Mouse (Mus musculus) lung, embryonic 14.5 days (tissue): ENCODE data around the gene Ppp4r3a. TPM values are rescaled to one million over a fixed set of nuclear protein-coding genes. Genes with fewer than 3 reads are reported as not detected.
A peak's percentile ranks its signal among the peaks of the same experiment; 100 is the strongest.

Source experiments
- ATAC-seq: fragments of 200-750 bp; cut with Nextera tagmentation; 2 replicates; pipeline ENCODE4 v1.8.0; 2017; ENCODE audit warnings: mild to moderate bottlenecking, moderate TSS enrichment, moderate library complexity; ENCODE audit not compliant: insufficient read depth
- DNase-seq: peaks from one replicate; pipeline ENCODE4 v3.0.0-alpha.2; 2015
- H3K27ac ChIP-seq: fragments of 300-500 bp; sonication (generic); 2 replicates; pipeline ENCODE4 v1.5.1; 2014; ENCODE audit warnings: low read depth, mild to moderate bottlenecking, moderate library complexity
- H3K27me3 ChIP-seq: fragments of 300-500 bp; sonication (generic); 2 replicates; pipeline ENCODE4 v1.6.1; 2014; ENCODE audit warnings: low read length, control low read depth; ENCODE audit not compliant: insufficient read depth
- H3K36me3 ChIP-seq: fragments of 300-500 bp; sonication (generic); 2 replicates; pipeline ENCODE4 v1.6.1; 2014; ENCODE audit warnings: control low read depth; ENCODE audit not compliant: insufficient read depth
- H3K4me1 ChIP-seq: fragments of 300-500 bp; sonication (generic); 2 replicates; pipeline ENCODE4 v1.6.1; 2014; ENCODE audit warnings: antibody characterized with exemption, control low read depth; ENCODE audit not compliant: insufficient read depth
- H3K4me2 ChIP-seq: fragments of 300-500 bp; sonication (generic); 2 replicates; pipeline ENCODE4 v1.6.1; 2014; ENCODE audit warnings: mild to moderate bottlenecking
- H3K4me3 ChIP-seq: fragments of 300-500 bp; sonication (generic); 2 replicates; pipeline ENCODE4 v1.5.1; 2014; ENCODE audit warnings: low read depth, low read length
- H3K9ac ChIP-seq: fragments of 300-500 bp; sonication (generic); 2 replicates; pipeline ENCODE4 v1.6.1; 2014
- H3K9me3 ChIP-seq: fragments of 300-500 bp; sonication (generic); 2 replicates; pipeline ENCODE4 v1.6.1; 2016; ENCODE audit warnings: low read depth, low read length, control low read depth
- CTCF ChIP-seq: IDR thresholded peaks from 2 replicates; pipeline ENCODE4 v1.5.1; 2016; ENCODE audit warnings: antibody characterized with exemption, low read depth
- WGBS: fragments of 180-500 bp; shearing (Covaris S2); extraction: QIAGEN DNeasy Blood & Tissue Kit; methylation state at CpG from one replicate; pipeline ENCODE4 v1.1.7; 2014; 5-methylcytosine and 5-hydroxymethylcytosine counted together
- polyA plus RNA-seq: library from polyadenylated mRNA; unstranded; fragments of >200 nt; fragmentation: Nextera tagmentation; extraction: Ambion mirVana; gene quantifications from 2 replicates; pipeline ENCODE4 v1.2.1, GENCODE M21; 2014

Ppp4r3a gene
- polyA plus RNA-seq, 1 experiment from 2014 or later = 55.9 TPM

DNA sequence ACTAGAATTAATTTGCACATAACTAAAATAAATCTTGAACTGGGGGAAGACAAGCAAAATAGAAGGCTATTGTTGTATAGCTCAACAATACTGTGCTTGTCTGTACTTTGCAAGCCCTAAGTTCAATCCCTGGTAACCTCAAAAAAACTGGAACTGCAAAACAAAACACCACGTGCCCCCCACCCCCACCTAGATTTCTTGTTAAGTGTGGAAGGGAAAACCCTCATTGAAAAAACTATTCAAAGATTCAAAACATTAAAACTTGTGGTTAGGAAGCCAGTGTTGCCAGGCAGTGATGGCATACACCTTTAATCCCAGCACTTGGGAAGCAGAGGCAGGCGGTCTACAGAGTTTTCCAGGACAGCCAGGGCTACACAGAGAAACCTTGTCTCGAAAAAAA lies 8.1 kb downstream of the Ppp4r3a start:
- H3K4me2 ChIP-seq = no peak overlapping the region
- TF ChIP-seq CTCF = no peak
- no peaks in the 10 kb centered on the region for H3K9me3 ChIP-seq
- H3K9ac ChIP-seq = no peak overlapping the region
- no peaks in the 10 kb centered on the region for H3K27me3 ChIP-seq
- H3K4me1 ChIP-seq = 0 out of 2 replicates have a peak, but pooled peaks cover 2% of the 10 kb centered on the region
- no peak overlapping the region for H3K27ac ChIP-seq
- peaks cover 32% of the 10 kb centered on the region; the same call in 1 of the 2 replicates for H3K36me3 ChIP-seq
- no peak for ATAC-seq
- 82% methylated on average over 3 of the region's 3 CpGs for WGBS
- DNase-seq = no peak
- H3K4me3 ChIP-seq = no peak overlapping the region

- H3K4me3 ChIP-seq = no peak overlapping the region
- no peaks in the 10 kb centered on the region for H3K27me3 ChIP-seq
- no peak for DNase-seq
- no peak for ATAC-seq
- TF ChIP-seq CTCF = no peak
- H3K4me1 ChIP-seq = no peaks in the 10 kb centered on the region
- H3K4me2 ChIP-seq = no peak overlapping the region
- no peaks in the 10 kb centered on the region for H3K9me3 ChIP-seq
- H3K36me3 ChIP-seq = peaks cover 29% of the 10 kb centered on the region; the same call in 1 of the 2 replicates
- H3K27ac ChIP-seq = no peak overlapping the region
- H3K9ac ChIP-seq = no peak overlapping the region
- 88% methylated on average over 4 of the region's 4 CpGs for WGBS
These were observed 8.6 kb downstream of the Ppp4r3a start for GRCm38 (mm10) chr12:101074821-101075429.

DNA sequence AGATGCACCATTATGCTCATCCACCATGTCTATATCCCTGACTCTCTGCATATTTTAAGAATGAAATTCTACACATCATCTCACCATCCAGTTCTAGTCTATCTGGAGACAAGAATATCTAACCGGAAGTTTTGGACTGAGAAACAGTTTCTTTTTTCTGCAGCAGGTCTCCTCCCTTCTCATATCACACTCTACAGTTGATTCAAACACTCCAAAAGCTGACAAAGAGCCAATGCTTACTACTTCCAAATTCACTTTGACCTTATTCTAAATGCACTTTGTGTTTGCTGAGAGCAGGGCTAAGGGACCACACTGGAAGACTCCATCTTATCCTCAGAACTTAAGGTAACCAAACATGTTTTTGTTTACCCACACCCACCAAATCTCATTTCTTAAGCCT lies 13.7 kb downstream of the Ppp4r3a start:
- TF ChIP-seq CTCF = no peak
- Histone ChIP-seq H3K27me3 (no peaks in the 10 kb centered on the region), H3K4me2 (no peak overlapping the region), H3K4me3 (no peak overlapping the region), H3K9ac (no peak overlapping the region), H3K36me3 (peaks cover 34% of the 10 kb centered on the region), H3K4me1 (no peaks in the 10 kb centered on the region), H3K9me3 (no peaks in the 10 kb centered on the region), H3K27ac (no peak overlapping the region)
- ATAC-seq (no peak), DNase-seq (no peak)
- 66% methylated on average over 1 of the region's 1 CpGs for WGBS

GRCm38 (mm10) chr12:101066329-101066728 lies 17.2 kb downstream of the Ppp4r3a start:
- Histone ChIP-seq H3K4me1 (no peaks in the 10 kb centered on the region), H3K9ac (no peak overlapping the region), H3K4me3 (no peak overlapping the region), H3K9me3 (no peaks in the 10 kb centered on the region), H3K36me3 (peaks cover 62% of the 10 kb centered on the region), H3K27me3 (no peaks in the 10 kb centered on the region), H3K27ac (no peak overlapping the region), H3K4me2 (no peak overlapping the region)
- ATAC-seq = no peak
- no peak for TF ChIP-seq CTCF
- DNase-seq = no peak
- WGBS = 97% methylated on average over 1 of the region's 1 CpGs

DNA sequence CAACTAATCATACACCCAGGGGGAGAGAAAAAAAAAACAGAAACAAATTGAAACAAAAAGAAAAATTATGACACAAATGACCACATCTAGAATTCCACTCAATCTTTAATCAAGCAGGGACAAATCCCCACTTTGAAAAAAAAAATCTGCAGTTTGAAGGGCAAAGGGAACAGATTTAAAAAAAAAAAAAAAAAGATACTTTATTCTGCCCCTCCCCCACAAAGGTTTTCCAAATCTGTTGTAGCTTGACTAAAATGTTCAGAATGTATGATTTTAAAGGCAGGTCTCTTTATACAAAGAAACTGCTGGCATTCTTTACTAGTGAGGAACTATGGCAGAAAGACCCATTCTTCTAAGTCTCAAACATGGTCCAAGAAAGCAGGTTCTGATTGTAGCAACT lies 43.5 kb downstream of the Ppp4r3a start:
- Histone ChIP-seq H3K4me1 (no peaks in the 10 kb centered on the region), H3K9ac (no peak overlapping the region), H3K36me3 (peaks cover 66% of the 10 kb centered on the region), H3K4me2 (no peak overlapping the region), H3K27ac (no peak overlapping the region), H3K27me3 (no peaks in the 10 kb centered on the region), H3K4me3 (no peak overlapping the region), H3K9me3 (no peaks in the 10 kb centered on the region)
- ATAC-seq = no peak
- no peak for DNase-seq
- no peak for TF ChIP-seq CTCF

GRCm38 (mm10) chr12:101028954-101029731 lies 54.4 kb downstream of the Ppp4r3a start, which contains the start of gene Ccdc88c:
TSS of gene Ccdc88c (minus strand) at chr12:101029056.
- H3K4me1 ChIP-seq = no peaks in the 10 kb centered on the region; the same call in 1 of the 2 replicates

GRCm38 (mm10) chr12:101028247-101028953 lies 55.1 kb downstream of the Ppp4r3a start:
- DNase-seq = no peak

More at GRCm38 (mm10) chr12:101028954-101029731, 54.4 kb downstream of the Ppp4r3a start, which contains the start of gene Ccdc88c:
- H3K4me2 ChIP-seq = peak within 1 kb of the TSS; percentile 96
- no peaks in the 10 kb centered on the region for H3K36me3 ChIP-seq
- H3K9ac ChIP-seq = peak within 1 kb of the TSS; percentile 79
- H3K4me3 ChIP-seq = peak within 1 kb of the TSS; percentile 64
- under 1% methylated on average over 51 of the region's 56 CpGs for WGBS
- peak; percentile 73 for TF ChIP-seq CTCF
- H3K27ac ChIP-seq = peak within 1 kb of the TSS; percentile 89
- peak; percentile 91 for DNase-seq
- peaks cover 28% of the 10 kb centered on the region for H3K27me3 ChIP-seq
- peak; percentile 87 for ATAC-seq
- no peaks in the 10 kb centered on the region for H3K9me3 ChIP-seq

More at GRCm38 (mm10) chr12:101028247-101028953, 55.1 kb downstream of the Ppp4r3a start:
- Histone ChIP-seq H3K4me1 (no peaks in the 10 kb centered on the region; the same call in 1 of the 2 replicates), H3K27ac (peak overlapping the region; percentile 89), H3K4me2 (peak overlapping the region; percentile 96), H3K9ac (peak overlapping the region; percentile 79), H3K9me3 (no peaks in the 10 kb centered on the region), H3K4me3 (peak overlapping the region; percentile 64), H3K27me3 (peaks cover 28% of the 10 kb centered on the region), H3K36me3 (no peaks in the 10 kb centered on the region)
- 1% methylated on average over 64 of the region's 67 CpGs for WGBS
- no peak for TF ChIP-seq CTCF
- ATAC-seq = peak; percentile 45; the same call in 1 of the 2 replicates
